Mouse (Mus musculus) gastrocnemius, postnatal 36 days (tissue): ENCODE measurements around the gene Nxnl2. TPM values are rescaled to one million over a fixed set of nuclear protein-coding genes. Genes with fewer than 3 reads are reported as not detected.

Experiments used
- microRNA-seq, 2 experiments: library from miRNA; unstranded; fragments of <30 nt; microRNA quantifications; one replicate each; pipeline ENCODE4 v1.2.0; 2021
- total RNA-seq, 2 experiments: library from RNA; stranded (reverse); gene quantifications; 2 replicates each; pipeline ENCODE4 v1.2.3; 2021

Nxnl2 gene
- total RNA-seq, 2 experiments from 2014 or later = 0.17 to 0.31 TPM

Small RNA genes lying within 50 kb of the gene (microRNA-seq; reads per million reads assigned to microRNA genes)
- 0 reads per million in 2 experiments for gene Gm44341

Other genes starting within 250 kb of the Nxnl2 start
- gene Spin1, start 70.1 kb upstream of the Nxnl2 start, total RNA-seq = 10 to 100 TPM; 11.8 to 13.2 TPM
- 1 to 10 TPM; 4.1 to 4.5 TPM for gene S1pr3, start 237.6 kb downstream of the Nxnl2 start, total RNA-seq